Mouse (Mus musculus) MEL (cell line): ENCODE measurements around the gene Ubfd1.

Source experiments
- CTCF ChIP-seq, 3 experiments: IDR thresholded peaks in 2 of 3; conservative IDR thresholded peaks in 1 of 3; 2 replicates each; pipeline ENCODE4 v1.5.1; 2011 to 2012; ENCODE audit warnings: low read length in 3 of 3, low read depth in 2 of 3, mild to moderate bottlenecking in 2 of 3, improper control_type of control experiment in 1 of 3, inconsistent platforms in 1 of 3, mixed read lengths in 1 of 3, moderate library complexity in 1 of 3; ENCODE audit not compliant: control insufficient read depth in 1 of 3, insufficient read depth in 1 of 3, poor library complexity in 1 of 3, severe bottlenecking in 1 of 3
- ETS1 ChIP-seq: IDR thresholded peaks from 2 replicates; pipeline ENCODE4 v1.6.1; 2012; ENCODE audit warnings: low read depth, mild to moderate bottlenecking, inconsistent platforms, low read length, improper control_type of control experiment, moderate library complexity
- GABPA ChIP-seq: IDR thresholded peaks from 2 replicates; pipeline ENCODE4 v1.6.1; 2012; ENCODE audit warnings: low read depth, mild to moderate bottlenecking, inconsistent platforms, low read length, improper control_type of control experiment, moderate library complexity
- HCFC1 ChIP-seq: IDR thresholded peaks from 2 replicates; pipeline ENCODE4 v1.6.1; 2012; ENCODE audit warnings: low read depth, mild to moderate bottlenecking, inconsistent platforms, low read length, improper control_type of control experiment, moderate library complexity
- KAT2A ChIP-seq: conservative IDR thresholded peaks from 2 replicates; pipeline ENCODE4 v1.6.1; 2012; ENCODE audit warnings: low read depth, low read length, improper control_type of control experiment, inconsistent platforms
- MAFK ChIP-seq: IDR thresholded peaks from 2 replicates; pipeline ENCODE4 v1.6.1; 2011; ENCODE audit warnings: low read depth, mild to moderate bottlenecking, low read length, improper control_type of control experiment, borderline replicate concordance
- MAX ChIP-seq: IDR thresholded peaks from 2 replicates; pipeline ENCODE4 v1.6.1; 2011; ENCODE audit warnings: low read length, improper control_type of control experiment
- MYC ChIP-seq: IDR thresholded peaks from 2 replicates; pipeline ENCODE4 v1.6.1; 2011; ENCODE audit warnings: low read depth, mild to moderate bottlenecking, low read length, improper control_type of control experiment, moderate library complexity
- POLR2A ChIP-seq, 2 experiments: IDR thresholded peaks; 2 replicates each; pipeline ENCODE4 v1.6.1; 2011 to 2012; ENCODE audit warnings: low read length in 2 of 2, mild to moderate bottlenecking in 2 of 2, control low read depth in 1 of 2, improper control_type of control experiment in 1 of 2, low read depth in 1 of 2, moderate library complexity in 1 of 2; ENCODE audit not compliant: control insufficient read depth in 1 of 2, insufficient read depth in 1 of 2, poor library complexity in 1 of 2
- POLR2AphosphoS2 ChIP-seq: IDR thresholded peaks from 2 replicates; pipeline ENCODE4 v1.6.1; 2011; ENCODE audit warnings: low read length, improper control_type of control experiment
- USF2 ChIP-seq, 2 experiments: IDR thresholded peaks; 2 replicates each; pipeline ENCODE4 v1.6.1; 2011 to 2012; ENCODE audit warnings: improper control_type of control experiment in 2 of 2, low read length in 2 of 2, borderline replicate concordance in 1 of 2, inconsistent platforms in 1 of 2, low read depth in 1 of 2, mild to moderate bottlenecking in 1 of 2; ENCODE audit not compliant: insufficient read depth in 1 of 2

GRCm38 (mm10) chr7:122066102-122066944 lies 652 bp upstream of the Ubfd1 start:
- TF ChIP-seq ETS1: 0 out of 2 replicates have a peak, but pooled peaks have one; percentile 39
- TF ChIP-seq MYC: no peak
- peak in 1 of 2 experiments; percentile 46; a peak in 1 of 4 replicates for TF ChIP-seq POLR2A (IDR thresholded peaks at IDR 0.05; ENCODE audit: control insufficient read depth in 1 of 2, insufficient read depth in 1 of 2, low read depth in 1 of 2, low read length in 2 of 2, poor library complexity in 1 of 2)
- no peak for TF ChIP-seq CTCF (IDR thresholded peaks at IDR 0.05 in 2 of 3, conservative IDR thresholded peaks at IDR 0.05 in 1 of 3; ENCODE audit: control insufficient read depth in 1 of 3, insufficient read depth in 1 of 3, low read depth in 2 of 3, low read length in 3 of 3, poor library complexity in 1 of 3, severe bottlenecking in 1 of 3)
- TF ChIP-seq MAX: no peak
- peak; percentile 68 for TF ChIP-seq POLR2AphosphoS2
- TF ChIP-seq USF2 (IDR thresholded peaks at IDR 0.05; ENCODE audit: borderline replicate concordance in 1 of 2, insufficient read depth in 1 of 2, low read depth in 1 of 2, low read length in 2 of 2): no peak
- no peak for TF ChIP-seq HCFC1
- TF ChIP-seq GABPA: no peak
- 0 out of 2 replicates have a peak, but pooled peaks have one; percentile 24 for TF ChIP-seq KAT2A
- 0 out of 2 replicates have a peak, but pooled peaks have one; percentile 33 for TF ChIP-seq MAFK
